Mouse (Mus musculus): Measurements from ENCODE around the gene Gm3402. TPM values are rescaled to one million over a fixed set of nuclear protein-coding genes. Genes with fewer than 3 reads are reported as not detected.
"Not testable (repeated sequence)": the region's sequence is repeated elsewhere in the genome, so short reads cannot be mapped to it uniquely, and the experiment has no call there.

Gene Gm3402
- polyA plus RNA-seq, 1 experiment from 2014 or later = not detected

- H3K9ac ChIP-seq (ENCODE audit: low read depth, low read length); H3K4me3 ChIP-seq (ENCODE audit: low read depth, low read length); H3K4me1 ChIP-seq (ENCODE audit: control insufficient read depth, insufficient read depth, low read length); H3K4me2 ChIP-seq; ATAC-seq (replicated peaks; ENCODE audit: insufficient number of reproducible peaks, low FRiP score, low TSS enrichment); H3K27me3 ChIP-seq (ENCODE audit: control insufficient read depth, insufficient read depth, low read length); H3K9me3 ChIP-seq (replicated peaks; ENCODE audit: control insufficient read depth, low read length); H3K36me3 ChIP-seq (ENCODE audit: control insufficient read depth, insufficient read depth, low read length); H3K27ac ChIP-seq (ENCODE audit: low read depth, low read length): not testable (repeated sequence)
- no CpG with 5 or more reads among the region's 5 CpGs for WGBS (ENCODE audit: insufficient replicate concordance)
Measured at GRCm38 (mm10) chr5:146491063-146491462, 22.9 kb upstream of the Gm3402 start, which contains the start of gene Gm6370. Gene Gm6370 (plus strand): TSS chr5:146491363.

GRCm38 (mm10) chr5:146502099-146502498 lies 11.8 kb upstream of the Gm3402 start, which contains the start of gene 4930449I24Rik:
Gene 4930449I24Rik (plus strand): TSS chr5:146502399.
- H3K4me2 ChIP-seq; H3K4me1 ChIP-seq (ENCODE audit: control insufficient read depth, insufficient read depth, low read length); H3K9me3 ChIP-seq (replicated peaks; ENCODE audit: control insufficient read depth, low read length); H3K9ac ChIP-seq (ENCODE audit: low read depth, low read length); H3K27me3 ChIP-seq (ENCODE audit: control insufficient read depth, insufficient read depth, low read length); ATAC-seq (replicated peaks; ENCODE audit: insufficient number of reproducible peaks, low FRiP score, low TSS enrichment); H3K27ac ChIP-seq (ENCODE audit: low read depth, low read length); H3K4me3 ChIP-seq (ENCODE audit: low read depth, low read length); H3K36me3 ChIP-seq (ENCODE audit: control insufficient read depth, insufficient read depth, low read length): not testable (repeated sequence)
- no CpG with 5 or more reads among the region's 5 CpGs for WGBS (ENCODE audit: insufficient replicate concordance)

- H3K9ac ChIP-seq (ENCODE audit: low read depth, low read length); H3K27me3 ChIP-seq (ENCODE audit: control insufficient read depth, insufficient read depth, low read length); H3K4me1 ChIP-seq (ENCODE audit: control insufficient read depth, insufficient read depth, low read length); H3K36me3 ChIP-seq (ENCODE audit: control insufficient read depth, insufficient read depth, low read length); H3K4me3 ChIP-seq (ENCODE audit: low read depth, low read length); H3K4me2 ChIP-seq; ATAC-seq (replicated peaks; ENCODE audit: insufficient number of reproducible peaks, low FRiP score, low TSS enrichment); H3K9me3 ChIP-seq (replicated peaks; ENCODE audit: control insufficient read depth, low read length); H3K27ac ChIP-seq (ENCODE audit: low read depth, low read length): not testable (repeated sequence)
- 80% methylated on average over 1 of the region's 3 CpGs for WGBS (ENCODE audit: insufficient replicate concordance)
Measured at GRCm38 (mm10) chr5:146525501-146525900, 11.6 kb downstream of the Gm3402 start, which contains the start of gene Gm3404. Gene Gm3404 (plus strand): TSS chr5:146525801.

- not testable (repeated sequence) for H3K9ac ChIP-seq (ENCODE audit: low read depth, low read length); H3K4me2 ChIP-seq; H3K27ac ChIP-seq (ENCODE audit: low read depth, low read length); H3K36me3 ChIP-seq (ENCODE audit: control insufficient read depth, insufficient read depth, low read length); H3K27me3 ChIP-seq (ENCODE audit: control insufficient read depth, insufficient read depth, low read length); H3K4me1 ChIP-seq (ENCODE audit: control insufficient read depth, insufficient read depth, low read length); H3K9me3 ChIP-seq (replicated peaks; ENCODE audit: control insufficient read depth, low read length); H3K4me3 ChIP-seq (ENCODE audit: low read depth, low read length); ATAC-seq (replicated peaks; ENCODE audit: insufficient number of reproducible peaks, low FRiP score, low TSS enrichment)
- 78% methylated on average over 2 of the region's 3 CpGs for WGBS (ENCODE audit: insufficient replicate concordance)
Measured at GRCm38 (mm10) chr5:146537347-146537746, 23.4 kb downstream of the Gm3402 start, which contains the start of gene Gm3409. Gene Gm3409 (plus strand): TSS chr5:146537647.

- H3K4me3 ChIP-seq (ENCODE audit: low read depth, low read length); H3K27ac ChIP-seq (ENCODE audit: low read depth, low read length); H3K9me3 ChIP-seq (replicated peaks; ENCODE audit: control insufficient read depth, low read length); H3K27me3 ChIP-seq (ENCODE audit: control insufficient read depth, insufficient read depth, low read length); H3K36me3 ChIP-seq (ENCODE audit: control insufficient read depth, insufficient read depth, low read length); H3K4me1 ChIP-seq (ENCODE audit: control insufficient read depth, insufficient read depth, low read length); ATAC-seq (replicated peaks; ENCODE audit: insufficient number of reproducible peaks, low FRiP score, low TSS enrichment); H3K4me2 ChIP-seq; H3K9ac ChIP-seq (ENCODE audit: low read depth, low read length): not testable (repeated sequence)
- WGBS (ENCODE audit: insufficient replicate concordance) = no CpG with 5 or more reads among the region's 3 CpGs
Measured at GRCm38 (mm10) chr5:146555836-146556235, 41.9 kb downstream of the Gm3402 start, which contains the start of gene Gm3415. Gene Gm3415 (plus strand): TSS chr5:146556136.

GRCm38 (mm10) chr5:146564259-146564658 lies 50.3 kb downstream of the Gm3402 start:
- no peaks in the 10 kb centered on the region for H3K27me3 ChIP-seq (ENCODE audit: control insufficient read depth, insufficient read depth, low read length)
- H3K4me2 ChIP-seq = no peak overlapping the region
- WGBS (ENCODE audit: insufficient replicate concordance) = 81% methylated on average over 1 of the region's 1 CpGs
- H3K27ac ChIP-seq (ENCODE audit: low read depth, low read length) = no peak overlapping the region
- H3K4me1 ChIP-seq (ENCODE audit: control insufficient read depth, insufficient read depth, low read length) = no peaks in the 10 kb centered on the region
- H3K4me3 ChIP-seq (ENCODE audit: low read depth, low read length) = no peak overlapping the region
- no peak for ATAC-seq (replicated peaks; ENCODE audit: insufficient number of reproducible peaks, low FRiP score, low TSS enrichment)
- no peak overlapping the region for H3K9ac ChIP-seq (ENCODE audit: low read depth, low read length)
- H3K9me3 ChIP-seq (replicated peaks; ENCODE audit: control insufficient read depth, low read length) = no peaks in the 10 kb centered on the region
- H3K36me3 ChIP-seq (ENCODE audit: control insufficient read depth, insufficient read depth, low read length) = no peaks in the 10 kb centered on the region

Other genes with a start within 250 kb of the Gm3402 start
- 0.42 and 0.52 TPM in 2 replicates for gene Wasf3, start 129.1 kb upstream of the Gm3402 start, polyA plus RNA-seq (2014; fragmentation: Nextera tagmentation; extraction: Ambion mirVana)
- gene Gm6408, start 32.2 kb upstream of the Gm3402 start, polyA plus RNA-seq (2014; fragmentation: Nextera tagmentation; extraction: Ambion mirVana) = not detected in 2 replicates
- not detected in 2 replicates for gene Gm6370, start 22.8 kb upstream of the Gm3402 start, polyA plus RNA-seq (2014; fragmentation: Nextera tagmentation; extraction: Ambion mirVana)
- not detected in 2 replicates for gene 4930449I24Rik, start 11.7 kb upstream of the Gm3402 start, polyA plus RNA-seq (2014; fragmentation: Nextera tagmentation; extraction: Ambion mirVana)
- not detected in 2 replicates for gene Gm3404, start 11.7 kb downstream of the Gm3402 start, polyA plus RNA-seq (2014; fragmentation: Nextera tagmentation; extraction: Ambion mirVana)
- gene Gm3409, start 23.5 kb downstream of the Gm3402 start, polyA plus RNA-seq (2014; fragmentation: Nextera tagmentation; extraction: Ambion mirVana) = not detected in 2 replicates
- not detected in 2 replicates for gene Gm3415, start 42.0 kb downstream of the Gm3402 start, polyA plus RNA-seq (2014; fragmentation: Nextera tagmentation; extraction: Ambion mirVana)
- not detected in 2 replicates for gene Gpr12, start 71.1 kb downstream of the Gm3402 start, polyA plus RNA-seq (2014; fragmentation: Nextera tagmentation; extraction: Ambion mirVana)

Measured in heart, embryonic 11.5 days (tissue).